Mouse (Mus musculus) mammary gland, adult 2 months (tissue): ENCODE measurements around the gene H2-Eb2. TPM values are rescaled to one million over a fixed set of nuclear protein-coding genes. Genes with fewer than 3 reads are reported as not detected.

Experiments used
- polyA plus RNA-seq: library from polyadenylated mRNA; depleted of rRNA; stranded (reverse); fragments of >200 nt; gene quantifications from 2 replicates; pipeline ENCODE4 v1.2.3, GENCODE M21; 2012; ENCODE audit warnings: low replicate concordance; rRNA removed

The H2-Eb2 gene
- polyA plus RNA-seq = 4.9 and 5.3 TPM in 2 replicates

DNA sequence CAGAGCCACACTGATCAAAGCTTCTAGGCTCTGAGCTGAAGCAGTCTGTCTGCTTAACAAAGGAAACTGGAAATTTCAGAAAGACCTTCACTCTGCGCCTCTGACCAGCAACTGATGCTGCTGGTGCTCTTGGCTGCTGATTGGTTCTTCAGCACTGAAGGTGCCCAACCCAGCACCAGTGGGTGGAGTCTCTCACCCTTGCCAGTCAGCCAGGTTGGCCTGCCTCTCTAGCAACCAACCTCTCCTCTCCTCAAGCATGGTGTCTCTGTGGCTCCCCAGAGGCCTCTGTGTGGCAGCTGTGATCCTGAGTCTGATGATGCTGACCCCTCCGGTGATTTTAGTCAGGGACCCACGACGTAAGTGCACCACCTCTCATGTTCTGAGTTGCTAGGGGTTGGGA is at the start of gene H2-Eb2:
TSS of gene H2-Eb2 (plus strand) at position 230 of the 400 bp plus-strand sequence.

DNA sequence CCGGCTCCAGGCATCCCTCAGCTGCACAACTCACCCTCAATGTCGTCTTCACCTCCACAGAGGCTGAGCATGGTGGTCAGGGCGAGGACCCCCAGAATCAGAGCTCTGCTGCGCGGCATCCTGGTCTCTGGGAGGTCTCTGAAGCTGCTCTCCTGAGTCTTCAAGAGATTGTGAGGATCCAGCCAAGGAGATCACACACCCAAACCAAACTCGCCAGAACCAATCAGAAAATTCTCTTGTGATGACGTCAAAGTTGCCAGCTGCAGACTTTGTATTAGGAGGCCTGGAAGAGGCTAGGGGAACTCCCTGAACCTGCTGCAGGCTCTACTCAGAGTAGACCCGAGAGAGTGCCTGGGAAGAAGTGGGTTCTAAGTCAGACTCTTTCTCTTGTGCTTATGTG is 37.8 kb upstream of the H2-Eb2 start, which contains the start of gene H2-Aa:
TSS of gene H2-Aa (minus strand) at position 176 of the 400 bp plus-strand sequence.

DNA sequence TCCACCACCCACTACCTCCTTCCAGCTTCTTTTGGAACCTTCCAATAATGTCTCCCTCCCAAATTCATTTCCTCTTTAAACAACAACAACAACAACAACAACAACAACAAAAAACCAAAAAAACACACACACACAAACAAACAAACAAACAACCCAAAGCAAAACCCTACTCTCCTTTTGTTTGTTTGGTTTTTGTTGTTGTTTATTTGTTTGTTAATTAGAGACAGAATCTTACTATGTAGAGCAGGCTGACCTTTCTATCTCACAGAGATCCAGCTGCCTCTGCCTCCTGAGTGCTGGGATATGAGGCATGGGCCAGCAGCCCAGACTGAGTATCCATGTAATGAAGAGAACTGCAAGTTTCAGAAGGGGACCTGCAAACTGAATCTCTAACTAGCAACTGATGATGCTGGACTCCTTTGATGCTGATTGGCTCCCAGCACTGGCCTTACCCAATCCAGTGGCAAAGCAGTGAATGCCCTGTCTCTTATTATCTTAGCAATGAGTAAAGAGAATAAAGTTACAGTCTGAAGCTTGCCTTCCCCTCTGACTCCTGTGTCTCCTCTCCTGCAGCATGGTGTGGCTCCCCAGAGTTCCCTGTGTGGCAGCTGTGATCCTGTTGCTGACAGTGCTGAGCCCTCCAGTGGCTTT is 20.0 kb upstream of the H2-Eb2 start, which contains the start of gene H2-Eb1:
TSS of gene H2-Eb1 (plus strand) at position 488 of the 651 bp plus-strand sequence.

DNA sequence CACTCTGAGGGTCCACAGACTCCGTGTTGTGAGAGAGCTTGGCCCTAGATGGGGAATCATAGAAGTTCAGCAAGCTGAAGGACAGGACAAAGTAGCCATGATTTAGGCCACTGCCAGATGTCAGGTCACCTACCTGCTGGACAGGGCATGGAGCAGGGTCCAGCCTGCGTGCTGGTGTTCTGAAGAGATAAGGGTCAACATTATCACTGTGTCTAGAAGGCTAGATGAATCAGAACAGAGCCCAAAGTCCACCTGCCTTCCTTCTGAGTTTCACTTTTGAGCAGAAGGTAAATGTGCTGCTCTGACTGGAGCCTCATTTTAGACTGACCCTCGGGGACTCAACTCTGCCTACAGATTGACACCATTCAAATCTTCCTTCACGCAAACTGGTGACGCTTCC is 29.1 kb downstream of the H2-Eb2 start, which contains the start of gene Btnl2:
TSS of gene Btnl2 (plus strand) at position 284 of the 400 bp plus-strand sequence.

DNA sequence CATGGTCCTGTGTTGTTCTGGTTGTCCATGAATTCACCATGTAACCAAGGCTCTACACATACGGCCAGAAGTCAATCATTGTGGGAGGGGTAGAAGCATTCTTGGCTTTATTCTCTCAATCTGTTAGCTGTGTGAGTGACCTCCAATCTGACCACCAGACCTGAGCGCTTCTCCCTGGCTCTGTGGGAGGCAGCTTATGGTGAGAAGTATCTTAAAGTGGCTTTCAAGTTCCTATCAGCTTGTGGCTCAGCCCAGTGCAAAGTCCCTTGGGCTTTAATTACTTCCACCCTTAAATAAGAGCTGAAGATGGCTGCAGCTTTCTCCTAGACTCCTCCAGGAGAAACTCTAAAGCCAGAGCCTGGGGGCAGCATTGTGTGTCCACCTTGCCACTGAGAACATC is 51.4 kb downstream of the H2-Eb2 start, which contains the start of gene Btnl1:
TSS of gene Btnl1 (plus strand) at position 286 of the 400 bp plus-strand sequence.

Other genes starting within 250 kb of the H2-Eb2 start
- gene H2-Oa, start 233.3 kb upstream of the H2-Eb2 start, polyA plus RNA-seq = 59.6 and 112 TPM in 2 replicates
- 180 and 191 TPM in 2 replicates for gene H2-DMa, start 206.1 kb upstream of the H2-Eb2 start, polyA plus RNA-seq
- 112 and 199 TPM in 2 replicates for gene Brd2, start 203.0 kb upstream of the H2-Eb2 start, polyA plus RNA-seq
- gene H2-DMb2, start 182.4 kb upstream of the H2-Eb2 start, polyA plus RNA-seq = 125 and 219 TPM in 2 replicates
- gene H2-DMb1, start 172.6 kb upstream of the H2-Eb2 start, polyA plus RNA-seq = 243 and 276 TPM in 2 replicates
- 81.6 and 135 TPM in 2 replicates for gene Tap1, start 138.1 kb upstream of the H2-Eb2 start, polyA plus RNA-seq
- 108 and 188 TPM in 2 replicates for gene Psmb9, start 137.9 kb upstream of the H2-Eb2 start, polyA plus RNA-seq
- gene Psmb8, start 127.9 kb upstream of the H2-Eb2 start, polyA plus RNA-seq = 204 and 242 TPM in 2 replicates
- 74.2 and 121 TPM in 2 replicates for gene Tap2, start 122.1 kb upstream of the H2-Eb2 start, polyA plus RNA-seq
- 117 and 123 TPM in 2 replicates for gene H2-Ob, start 86.8 kb upstream of the H2-Eb2 start, polyA plus RNA-seq
- 2,992 and 3,635 TPM in 2 replicates for gene H2-Ab1, start 68.0 kb upstream of the H2-Eb2 start, polyA plus RNA-seq
- gene H2-Aa, start 37.8 kb upstream of the H2-Eb2 start, polyA plus RNA-seq = 1,227 and 1,651 TPM in 2 replicates
- 606 and 611 TPM in 2 replicates for gene H2-Eb1, start 19.8 kb upstream of the H2-Eb2 start, polyA plus RNA-seq
- 1.8 and 3.7 TPM in 2 replicates for gene Btnl2, start 29.2 kb downstream of the H2-Eb2 start, polyA plus RNA-seq
- 0.20 TPM in 2 replicates for gene Btnl1, start 51.5 kb downstream of the H2-Eb2 start, polyA plus RNA-seq
- 0.99 and 1.6 TPM in 2 replicates for gene BC051142, start 73.2 kb downstream of the H2-Eb2 start, polyA plus RNA-seq
- gene Btnl4, start 151.7 kb downstream of the H2-Eb2 start, polyA plus RNA-seq = not detected in 2 replicates
- gene Btnl6, start 191.7 kb downstream of the H2-Eb2 start, polyA plus RNA-seq = not detected in 2 replicates
- 24.6 and 49.4 TPM in 2 replicates for gene Notch4, start 238.6 kb downstream of the H2-Eb2 start, polyA plus RNA-seq